Mouse (Mus musculus) lung, postnatal 0 days (tissue): ENCODE results near the gene Kcne3. TPM values are rescaled to one million over a fixed set of nuclear protein-coding genes. Genes with fewer than 3 reads are reported as not detected.

Experiments used
- ATAC-seq: fragments of 200-750 bp; cut with Nextera tagmentation; 2 replicates; pipeline ENCODE4 v1.8.0; 2017; ENCODE audit warnings: moderate library complexity
- DNase-seq: peaks from one replicate; pipeline ENCODE4 v3.0.0-alpha.2; 2016; ENCODE audit warnings: low spot score
- H3K27ac ChIP-seq: fragments of 300-500 bp; sonication (generic); 2 replicates; pipeline ENCODE4 v1.5.1; 2014; ENCODE audit warnings: antibody characterized with exemption, mild to moderate bottlenecking, low read length, mixed read lengths
- H3K27me3 ChIP-seq: fragments of 300-500 bp; sonication (generic); replicated peaks from 2 replicates; pipeline ENCODE4 v1.6.1; 2014; ENCODE audit warnings: low read length, mixed read lengths; ENCODE audit not compliant: insufficient read depth
- H3K36me3 ChIP-seq: fragments of 300-500 bp; sonication (generic); 2 replicates; pipeline ENCODE4 v1.6.1; 2014; ENCODE audit warnings: low read length, mixed read lengths; ENCODE audit not compliant: insufficient read depth
- H3K4me1 ChIP-seq: fragments of 300-500 bp; sonication (generic); 2 replicates; pipeline ENCODE4 v1.6.1; 2014; ENCODE audit warnings: antibody characterized with exemption, low read depth, low read length, mixed read lengths; ENCODE audit not compliant: insufficient read depth
- H3K4me2 ChIP-seq: fragments of 300-500 bp; sonication (generic); replicated peaks from 2 replicates; pipeline ENCODE4 v1.6.1; 2014; ENCODE audit warnings: low read depth, mild to moderate bottlenecking, low read length, moderate library complexity, mixed read lengths
- H3K4me3 ChIP-seq: fragments of 300-500 bp; sonication (generic); 2 replicates; pipeline ENCODE4 v1.5.1; 2014; ENCODE audit warnings: low read depth, low read length
- H3K9ac ChIP-seq: fragments of 300-500 bp; sonication (generic); replicated peaks from 2 replicates; pipeline ENCODE4 v1.6.1; 2014; ENCODE audit warnings: low read depth, mild to moderate bottlenecking
- H3K9me3 ChIP-seq: fragments of 300-500 bp; sonication (generic); 2 replicates; pipeline ENCODE4 v1.6.1; 2016; ENCODE audit warnings: low read length, mixed read lengths
- CTCF ChIP-seq: IDR thresholded peaks from 2 replicates; pipeline ENCODE4 v1.5.1; 2016; ENCODE audit warnings: antibody characterized with exemption, mild to moderate bottlenecking
- EP300 ChIP-seq: IDR thresholded peaks from 2 replicates; pipeline ENCODE4 v1.6.1; 2016; ENCODE audit warnings: antibody characterized with exemption, mild to moderate bottlenecking, control low read depth
- WGBS: fragments of 180-500 bp; shearing (Covaris S2); extraction: QIAGEN DNeasy Blood & Tissue Kit; methylation state at CpG from one replicate; pipeline ENCODE4 v1.1.7; 2014; 5-methylcytosine and 5-hydroxymethylcytosine counted together
- polyA plus RNA-seq: library from polyadenylated mRNA; unstranded; fragments of >200 nt; fragmentation: Nextera tagmentation; extraction: Ambion mirVana; gene quantifications from 2 replicates; pipeline ENCODE4 v1.2.1, GENCODE M21; 2015

Gene Kcne3
- polyA plus RNA-seq, 1 experiment from 2014 or later = 4.9 TPM

DNA sequence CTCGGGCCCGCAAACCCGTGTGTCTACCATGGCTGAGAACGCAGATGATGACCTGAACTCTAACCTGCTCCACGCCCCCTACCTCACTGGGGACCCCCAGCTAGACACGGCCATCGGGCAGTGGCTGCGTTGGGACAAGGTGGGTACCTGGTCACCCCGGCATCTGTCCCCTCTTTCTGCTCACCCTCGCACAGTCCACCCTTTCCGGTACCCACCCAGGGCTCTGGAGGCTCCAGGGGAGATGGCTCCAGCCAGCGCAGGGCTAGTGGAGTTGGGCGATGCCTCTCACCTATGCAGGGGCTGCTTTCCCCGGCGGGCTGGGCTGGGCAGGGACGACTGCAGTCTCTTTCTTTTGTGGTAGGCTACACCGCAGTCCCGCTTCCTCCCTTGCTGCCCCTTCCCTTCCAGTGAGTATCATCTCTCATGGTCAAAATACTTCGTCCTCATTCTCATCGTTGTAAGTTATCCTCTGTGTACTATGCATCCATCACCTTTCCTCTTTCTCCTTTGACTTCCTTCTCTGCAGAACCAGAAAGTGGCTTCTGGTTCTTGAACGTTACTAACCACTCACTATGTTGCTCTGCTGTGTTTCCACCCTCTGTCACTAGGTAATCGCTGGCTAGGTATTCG lies 51.7 kb downstream of the Kcne3 start:
- DNase-seq (peak; percentile 11), ATAC-seq (peak; percentile 23; the same call in 1 of the 2 replicates)
- Histone ChIP-seq H3K4me2 (peak overlapping the region; percentile 98), H3K27me3 (no peaks in the 10 kb centered on the region), H3K9ac (peak overlapping the region; percentile 58), H3K36me3 (no peaks in the 10 kb centered on the region), H3K4me1 (no peaks in the 10 kb centered on the region), H3K9me3 (no peaks in the 10 kb centered on the region), H3K4me3 (peak overlapping the region; percentile 62), H3K27ac (peak overlapping the region; percentile 77)
- TF ChIP-seq EP300 = no peak
- 2% methylated on average over 23 of the region's 23 CpGs for WGBS

DNA sequence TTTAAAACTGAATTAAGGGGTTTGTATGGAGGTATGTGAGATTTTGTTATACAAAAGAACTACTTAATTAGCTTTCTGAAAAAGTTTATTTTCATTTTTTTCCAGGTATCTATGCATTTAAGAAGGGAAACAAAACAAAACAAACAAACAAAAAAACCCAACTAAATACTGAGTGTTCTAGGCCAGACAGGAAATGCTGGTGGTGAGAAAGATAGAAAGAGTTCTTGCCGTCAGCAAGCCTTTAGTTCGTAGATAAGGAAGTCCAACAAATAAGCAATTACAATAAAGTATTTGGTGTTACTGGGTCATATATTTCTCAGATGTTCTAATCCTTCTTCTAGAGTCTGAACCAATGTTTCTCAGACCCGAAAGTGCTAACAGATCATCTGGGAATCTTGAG lies 52.7 kb downstream of the Kcne3 start:
- Histone ChIP-seq H3K4me1 (no peaks in the 10 kb centered on the region), H3K36me3 (no peaks in the 10 kb centered on the region), H3K9me3 (no peaks in the 10 kb centered on the region), H3K27me3 (no peaks in the 10 kb centered on the region), H3K4me3 (no peak overlapping the region), H3K4me2 (no peak overlapping the region), H3K27ac (no peak overlapping the region), H3K9ac (no peak overlapping the region)
- DNase-seq = no peak
- 68% methylated on average over 3 of the region's 3 CpGs for WGBS
- no peak for TF ChIP-seq EP300
- TF ChIP-seq CTCF = no peak
- no peak for ATAC-seq

DNA sequence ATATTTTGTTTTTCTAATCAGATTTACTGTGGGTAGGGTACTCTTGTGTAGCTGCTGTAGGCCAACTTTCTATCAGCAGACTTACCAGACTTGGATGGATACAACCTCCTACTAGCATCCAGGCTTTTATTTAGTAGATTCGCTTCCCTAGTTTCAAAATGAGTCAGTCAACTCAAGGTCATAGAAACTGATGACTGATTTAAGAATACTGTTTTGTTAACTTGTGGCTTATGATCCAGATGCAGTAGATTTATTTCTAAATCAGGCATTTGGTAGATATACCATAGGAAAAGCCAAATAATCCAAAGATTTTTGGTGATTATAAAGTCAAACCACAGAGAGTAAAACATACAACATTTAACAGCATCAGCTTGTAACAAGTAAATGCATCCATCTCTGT lies 54.3 kb downstream of the Kcne3 start:
- H3K4me3 ChIP-seq = no peak overlapping the region
- H3K9ac ChIP-seq = no peak overlapping the region
- TF ChIP-seq EP300 = no peak
- TF ChIP-seq CTCF = no peak
- no peaks in the 10 kb centered on the region for H3K27me3 ChIP-seq
- H3K4me2 ChIP-seq = no peak overlapping the region
- no peaks in the 10 kb centered on the region for H3K36me3 ChIP-seq
- DNase-seq (no peak), ATAC-seq (no peak)
- H3K27ac ChIP-seq = no peak overlapping the region
- no peaks in the 10 kb centered on the region for H3K4me1 ChIP-seq
- 91% methylated on average over 1 of the region's 1 CpGs for WGBS
- no peaks in the 10 kb centered on the region for H3K9me3 ChIP-seq

DNA sequence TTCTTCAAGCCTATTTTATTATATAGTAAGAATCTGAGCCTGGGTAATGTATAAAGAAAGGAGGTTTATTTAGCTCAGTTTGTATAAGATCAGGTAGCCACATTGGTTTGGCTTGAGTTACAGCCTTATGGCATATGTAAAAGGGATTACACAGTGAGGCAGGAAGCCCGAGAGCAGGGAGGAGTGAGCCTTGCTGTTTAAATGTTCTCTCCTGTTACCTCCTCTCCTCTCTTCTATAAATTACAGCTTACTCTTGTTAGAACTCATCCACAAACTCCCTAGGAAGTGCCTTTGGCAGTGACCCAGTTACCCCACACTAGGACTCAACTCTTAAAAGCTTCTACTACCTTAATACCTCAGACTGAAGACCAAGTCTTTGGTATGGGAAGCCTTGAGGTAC lies 55.4 kb downstream of the Kcne3 start:
- H3K9me3 ChIP-seq = no peaks in the 10 kb centered on the region
- TF ChIP-seq CTCF (no peak), EP300 (no peak)
- H3K36me3 ChIP-seq = no peaks in the 10 kb centered on the region
- no peak overlapping the region for H3K9ac ChIP-seq
- ATAC-seq = no peak
- no peak overlapping the region for H3K27ac ChIP-seq
- WGBS = 53% methylated on average over 1 of the region's 1 CpGs
- no peaks in the 10 kb centered on the region for H3K27me3 ChIP-seq
- no peaks in the 10 kb centered on the region for H3K4me1 ChIP-seq
- H3K4me3 ChIP-seq = no peak overlapping the region
- no peak for DNase-seq
- no peak overlapping the region for H3K4me2 ChIP-seq

DNA sequence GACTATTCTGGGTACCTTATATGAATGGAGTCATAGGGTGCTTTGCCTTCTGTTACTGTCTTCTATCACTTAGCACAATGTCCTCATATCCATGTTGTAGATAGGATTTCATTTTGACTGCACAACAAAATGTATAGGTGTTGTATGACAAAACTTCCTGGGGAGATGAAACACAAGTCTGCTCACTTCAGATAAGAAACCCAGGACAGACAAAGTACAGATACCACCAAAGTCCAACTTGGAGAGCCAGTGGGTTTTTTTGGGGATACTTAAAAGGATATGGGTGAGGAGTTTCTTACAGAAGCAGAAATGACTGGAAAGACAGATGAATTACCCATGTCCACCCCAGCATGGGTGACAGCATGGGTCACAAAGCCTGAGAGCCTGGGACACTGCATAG lies 57.4 kb downstream of the Kcne3 start:
- Histone ChIP-seq H3K4me3 (no peak overlapping the region), H3K9ac (no peak overlapping the region), H3K36me3 (no peaks in the 10 kb centered on the region), H3K4me2 (no peak overlapping the region), H3K9me3 (no peaks in the 10 kb centered on the region), H3K27ac (no peak overlapping the region), H3K4me1 (no peaks in the 10 kb centered on the region), H3K27me3 (no peaks in the 10 kb centered on the region)
- DNase-seq = no peak
- no peak for TF ChIP-seq EP300
- no peak for ATAC-seq

Other genes starting within 250 kb of the Kcne3 start
- 3.8 and 4.2 TPM in 2 replicates for gene Rnf169, start 196.1 kb upstream of the Kcne3 start, polyA plus RNA-seq
- 0.11 TPM in 1 of 2 replicates, not detected in the other for gene Chrdl2, start 170.3 kb upstream of the Kcne3 start, polyA plus RNA-seq
- gene Pold3, start 54.9 kb upstream of the Kcne3 start, polyA plus RNA-seq = 18.2 and 19.3 TPM in 2 replicates
- 9.7 and 12.4 TPM in 2 replicates for gene Lipt2, start 17.2 kb upstream of the Kcne3 start, polyA plus RNA-seq
- 2.0 and 2.1 TPM in 2 replicates for gene Pgm2l1, start 50.9 kb downstream of the Kcne3 start, polyA plus RNA-seq
- gene P4ha3, start 109.0 kb downstream of the Kcne3 start, polyA plus RNA-seq = 1.8 and 2.4 TPM in 2 replicates
- 7.5 and 9.2 TPM in 2 replicates for gene C2cd3, start 195.7 kb downstream of the Kcne3 start, polyA plus RNA-seq
- gene Ppme1, start 195.8 kb downstream of the Kcne3 start, polyA plus RNA-seq = 32.6 and 34.3 TPM in 2 replicates